Mouse (Mus musculus) heart, adult 2 months (tissue): Measurements from ENCODE around the gene Ndufv1.

Experiments
- CTCF ChIP-seq: fragments of 200-600 bp; IDR thresholded peaks from 2 replicates; pipeline ENCODE4 v1.8.1; 2022; ENCODE audit warnings: antibody characterized with exemption, mild to moderate bottlenecking, moderate library complexity
- POLR2A ChIP-seq: fragments of 200-500 bp; IDR thresholded peaks from 2 replicates; pipeline ENCODE4 v1.6.1; 2011; ENCODE audit warnings: mild to moderate bottlenecking, low read depth, low read length, control low read depth; ENCODE audit not compliant: insufficient read depth

- TF ChIP-seq CTCF (no peak), POLR2A (no peak)
Observed at GRCm38 (mm10) chr19:4014802-4015201, 2.2 kb upstream of the Ndufv1 start.
